Mouse (Mus musculus) cerebellum, adult 18-20 months (tissue): Measurements from ENCODE around the gene Gsk3a.

Source experiments
- DNase-seq, 2 experiments: peaks; one replicate each; pipeline ENCODE4 v3.0.0; 2021

Gene Gsk3a

DNA sequence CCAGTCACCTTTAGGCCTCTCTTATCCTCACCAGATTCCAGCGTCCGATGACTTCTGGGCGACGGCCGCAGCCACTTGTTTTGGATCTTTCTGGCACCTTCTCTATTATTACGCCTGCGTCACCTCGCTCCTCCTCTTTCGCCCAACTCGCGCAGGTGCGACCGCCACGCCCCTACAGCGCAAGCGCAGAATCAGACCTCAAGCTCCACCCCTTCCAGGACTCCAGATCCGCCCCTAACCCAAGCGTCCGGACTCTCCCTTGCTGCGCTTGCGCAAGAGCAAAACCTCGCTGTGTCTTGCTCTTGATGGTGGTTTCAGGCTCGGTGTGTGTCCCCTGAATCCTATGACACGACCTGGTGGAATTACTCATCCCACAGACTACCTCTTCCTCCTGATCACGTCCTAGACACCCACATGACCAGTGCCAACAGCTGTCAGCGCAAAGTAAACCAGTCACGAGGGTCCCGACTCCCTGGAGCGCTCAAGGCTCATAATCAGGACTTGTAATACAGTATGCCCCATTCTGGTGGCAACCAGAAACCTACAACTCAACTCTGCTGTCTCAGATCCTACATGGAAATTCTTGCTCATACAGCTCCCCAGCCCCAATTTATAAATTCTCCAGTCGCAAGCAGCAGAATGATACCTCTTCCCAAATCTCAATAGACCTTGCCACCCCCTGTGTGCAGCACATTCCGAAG is 17.7 kb downstream of the Gsk3a start:
- DNase-seq: peak; percentile 96 to 98

DNA sequence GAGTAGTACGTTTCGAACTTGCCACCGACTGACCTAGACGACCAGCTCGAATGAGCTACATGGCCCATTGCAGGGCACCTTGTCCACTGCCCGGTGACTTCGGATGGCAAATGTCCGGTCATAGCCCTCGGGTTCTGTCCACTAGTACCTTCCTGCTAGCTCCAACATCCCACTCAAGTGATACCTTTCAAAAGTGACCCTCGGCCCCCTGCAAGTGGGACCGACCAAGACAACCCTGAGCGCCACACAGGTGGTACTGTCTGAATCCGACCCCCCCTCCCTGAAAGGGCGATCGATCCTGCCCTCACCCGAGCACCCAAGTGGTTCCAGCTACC is 18.3 kb downstream of the Gsk3a start:
- no peak for DNase-seq

DNA sequence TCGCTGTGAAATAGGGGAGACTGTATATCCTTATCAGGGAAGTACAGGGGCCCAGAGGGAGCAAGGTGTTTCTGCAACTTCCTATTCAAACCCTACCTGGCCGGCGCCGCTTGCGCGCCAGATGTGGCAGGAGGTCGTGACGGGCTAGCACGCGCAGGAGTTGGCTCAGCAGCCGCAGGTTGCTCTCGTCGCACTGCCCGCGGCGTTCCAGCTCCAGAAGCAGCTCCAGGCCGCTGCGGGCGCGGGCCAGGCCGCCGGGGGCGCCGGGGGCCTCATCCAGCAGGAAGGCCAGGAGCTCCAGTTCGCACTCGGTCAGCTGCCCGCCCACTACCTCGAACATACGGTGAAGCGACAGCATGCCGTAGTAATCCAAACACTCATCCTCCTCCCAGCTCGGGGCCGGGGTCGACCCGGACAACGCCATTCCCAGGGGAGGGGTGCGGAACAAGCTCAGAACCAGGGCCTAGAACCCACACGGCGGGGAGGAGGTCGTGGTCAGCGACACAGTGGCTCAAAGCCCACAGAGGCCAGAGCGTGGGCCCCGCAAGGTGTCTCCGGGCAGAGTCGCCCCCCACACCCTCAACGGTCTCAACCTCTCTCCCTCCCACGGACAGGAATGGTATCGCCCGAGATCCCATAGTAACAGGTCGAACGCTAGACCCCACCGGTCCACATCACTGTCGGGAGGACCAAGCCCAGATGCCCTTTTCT is 18.8 kb downstream of the Gsk3a start:
- peak; percentile 53 to 57 for DNase-seq

DNA sequence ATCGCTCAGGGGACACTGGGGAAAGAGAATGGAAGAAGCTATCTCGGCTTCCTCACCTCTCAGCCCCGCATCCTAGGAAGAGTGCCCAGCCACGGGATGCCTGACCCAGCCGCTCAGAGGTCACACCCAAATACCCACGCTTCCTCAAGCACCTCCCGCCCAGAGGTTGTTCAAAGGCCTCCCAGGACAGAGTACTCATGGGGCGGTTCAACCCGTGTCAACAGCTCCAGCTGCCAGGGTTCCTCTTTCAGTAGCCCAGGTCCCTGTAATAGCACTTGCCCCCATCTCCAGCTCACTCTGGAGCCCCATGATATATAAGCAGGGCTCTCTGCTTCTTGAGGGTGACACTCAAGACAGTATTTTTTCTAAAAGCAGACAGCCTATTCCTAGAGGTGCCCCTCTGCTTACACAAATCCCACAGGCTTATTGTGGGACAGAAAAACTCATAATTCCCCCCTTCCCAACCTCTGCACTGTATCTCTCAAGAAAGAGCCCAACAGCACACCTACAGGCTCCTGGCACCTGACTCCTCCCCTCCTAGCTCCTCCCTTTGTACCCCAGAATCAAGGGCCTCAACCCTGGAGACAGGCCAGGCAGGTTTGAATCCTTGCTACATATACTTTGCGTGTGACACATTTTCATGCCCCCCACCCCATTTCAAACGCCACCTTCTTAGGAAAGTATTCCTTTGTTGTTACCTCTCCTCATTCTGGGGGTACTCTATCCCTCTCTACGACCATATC is 19.8 kb downstream of the Gsk3a start:
- DNase-seq: no peak

DNA sequence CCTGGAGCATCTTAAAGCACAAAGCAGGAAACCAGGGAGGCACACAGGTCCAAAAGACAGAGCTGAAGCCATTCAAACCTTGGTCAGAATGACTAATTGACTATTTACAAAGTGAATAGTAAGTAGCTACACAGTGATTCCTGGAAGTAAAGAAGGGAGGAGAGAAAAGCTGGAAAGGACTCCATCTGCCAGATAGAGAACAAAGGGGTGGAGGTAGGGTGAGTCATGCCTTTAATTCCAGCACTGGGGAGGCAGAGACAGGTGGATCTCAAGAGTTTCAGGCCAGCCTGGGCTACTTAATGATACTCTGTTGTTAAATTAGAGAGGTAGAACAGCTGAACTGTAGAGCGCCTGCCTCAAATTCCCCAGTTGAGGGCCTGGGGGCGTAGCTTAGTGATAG is 23.5 kb downstream of the Gsk3a start:
- no peak for DNase-seq

DNA sequence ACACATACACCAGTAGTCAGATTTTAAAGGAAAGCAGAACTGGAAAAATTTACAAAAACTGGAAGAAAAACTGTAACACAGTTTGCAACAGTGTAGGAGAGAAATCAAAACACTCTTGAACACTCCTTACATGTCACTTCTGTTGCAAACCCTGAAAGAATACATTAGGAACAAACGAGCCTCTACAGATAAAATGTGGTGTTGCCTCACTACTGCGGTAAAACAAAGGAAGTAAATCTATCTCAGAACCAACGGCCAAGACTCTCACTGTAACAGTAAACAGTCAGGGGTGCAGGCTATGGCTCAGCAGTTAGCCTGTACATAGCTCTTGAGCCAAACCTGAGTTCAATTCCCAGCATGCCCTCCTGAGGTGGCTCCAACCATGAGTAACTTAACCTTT is 24.6 kb downstream of the Gsk3a start:
- no peak for DNase-seq

DNA sequence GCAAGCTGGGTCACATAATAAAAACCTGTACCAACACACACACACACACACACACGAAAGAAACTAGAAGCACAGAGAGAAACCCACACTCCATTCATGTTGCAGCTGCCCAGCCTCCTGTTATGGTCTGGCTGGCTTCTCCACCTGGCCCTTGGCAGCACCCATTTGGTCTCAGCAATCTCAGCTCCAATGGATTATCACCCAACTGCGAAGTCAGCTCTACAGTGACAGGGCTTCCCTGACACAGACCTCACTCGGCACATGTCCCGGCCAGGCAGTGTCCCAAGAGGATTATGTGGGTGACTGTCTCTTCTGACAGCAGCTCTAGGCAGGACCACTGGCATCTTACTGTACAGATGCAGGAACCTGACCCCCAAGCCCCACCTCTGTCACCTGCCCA is 27.2 kb downstream of the Gsk3a start:
- no peak for DNase-seq

DNA sequence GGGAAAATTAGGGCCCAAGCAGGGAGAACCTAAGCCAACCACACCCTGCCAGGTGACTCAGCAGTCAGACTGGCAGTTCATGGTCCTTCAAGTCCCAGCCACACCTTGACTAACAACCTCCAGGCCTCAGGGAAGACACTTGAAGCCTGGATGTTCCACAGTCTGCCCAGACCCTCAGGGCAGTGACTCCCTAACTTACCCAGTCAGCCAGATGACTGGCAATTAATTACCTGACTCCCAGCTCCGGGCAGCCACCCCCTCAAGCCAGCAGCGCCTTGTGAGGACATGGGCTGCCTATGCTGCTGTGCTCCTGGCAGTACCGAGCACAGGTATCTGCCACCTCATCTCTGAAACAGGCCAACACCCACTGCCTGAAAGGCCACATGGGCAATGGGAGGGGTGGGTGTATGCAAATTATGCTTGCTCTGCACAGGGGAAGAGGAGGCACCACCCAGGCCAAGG is 28.5 kb downstream of the Gsk3a start:
- DNase-seq: no peak

DNA sequence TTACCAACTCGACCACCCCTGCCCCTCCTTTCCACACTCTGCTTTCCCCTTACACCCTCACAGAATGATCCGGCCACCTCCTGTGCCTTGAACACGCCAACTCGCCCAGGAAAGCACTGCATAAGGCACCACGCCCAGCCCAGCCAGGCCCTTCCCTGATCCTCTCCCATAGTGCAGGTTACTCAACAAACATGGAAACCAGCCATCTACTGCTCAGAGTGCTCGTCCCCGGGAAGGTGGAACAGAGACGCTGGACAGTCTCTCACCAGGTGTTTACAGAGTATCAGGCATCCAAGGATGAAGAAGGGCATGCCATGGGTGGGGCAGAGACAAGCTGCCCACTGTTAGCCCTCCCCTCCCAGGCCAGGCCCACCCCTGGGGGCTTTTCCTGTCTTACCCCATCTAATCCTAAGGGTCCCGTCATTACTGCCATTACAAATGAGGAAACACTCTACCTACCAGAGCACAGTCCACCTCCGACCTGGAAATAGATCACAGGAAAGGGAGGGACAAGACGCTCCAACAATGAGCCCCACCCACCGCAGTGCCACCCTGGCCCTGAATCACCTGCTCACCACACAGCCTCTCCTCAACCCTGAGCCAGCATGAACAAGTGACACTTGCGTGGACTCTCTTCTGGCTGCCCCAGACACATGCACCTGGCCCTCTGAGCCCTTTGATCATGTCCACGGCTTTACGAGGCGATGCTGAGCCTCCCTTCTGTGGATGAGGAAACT is 31.4 kb downstream of the Gsk3a start:
- peak; percentile 64 for DNase-seq

DNA sequence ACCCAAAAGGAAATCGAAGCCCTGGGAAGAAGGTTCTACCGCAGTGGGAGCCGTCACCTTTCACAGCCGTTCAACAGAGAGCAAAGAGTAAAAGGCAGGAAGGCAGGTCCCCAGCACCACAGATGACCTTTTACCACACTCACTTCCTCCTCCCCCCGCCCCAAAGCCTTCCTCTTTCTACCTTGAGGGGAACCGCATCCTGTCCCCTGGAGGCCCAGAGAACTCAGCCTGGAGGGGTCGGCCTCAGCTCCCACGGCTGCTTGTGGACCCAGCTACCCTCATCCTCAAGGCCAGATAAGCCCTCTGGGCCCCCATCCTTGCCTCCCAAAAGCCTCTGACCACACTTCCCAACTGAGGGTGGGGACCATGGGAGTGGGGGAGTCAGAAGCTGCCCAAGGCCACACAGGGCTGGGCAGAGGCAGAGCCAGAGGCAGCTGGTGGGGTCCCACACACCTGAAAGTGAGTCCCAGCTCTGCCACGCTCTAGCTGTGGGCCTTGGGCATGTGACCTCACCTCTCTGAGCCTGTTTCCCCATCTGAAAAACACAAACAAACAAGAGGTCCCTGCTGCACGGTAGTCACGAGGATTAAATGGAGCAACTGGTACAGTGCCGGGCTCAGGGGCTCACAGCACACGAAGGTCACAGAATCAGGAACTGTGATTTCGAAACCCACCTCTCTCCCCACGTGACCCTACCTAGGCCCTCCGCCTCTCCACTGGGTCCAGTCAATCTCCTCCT is 32.1 kb downstream of the Gsk3a start:
- DNase-seq: no peak

DNA sequence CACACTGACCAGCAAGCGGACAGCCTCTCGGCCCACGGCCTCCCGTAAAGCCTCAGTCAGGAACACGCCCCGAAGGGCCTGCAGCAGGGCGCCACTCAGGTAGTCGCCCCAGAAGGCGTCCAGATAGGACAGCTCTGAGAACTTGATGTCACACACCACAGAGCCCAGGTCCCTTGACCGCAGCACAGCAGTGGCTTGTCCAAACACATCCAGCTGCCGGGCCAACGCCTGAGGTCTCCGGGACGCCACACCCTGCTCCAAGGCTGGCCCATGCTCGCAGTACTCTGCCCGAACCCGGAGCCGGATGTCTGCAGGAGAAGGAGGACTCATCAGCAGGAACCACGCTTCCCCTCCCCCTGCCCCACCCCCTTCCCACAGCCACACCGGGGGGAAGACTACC is 34.0 kb downstream of the Gsk3a start:
- no peak for DNase-seq

DNA sequence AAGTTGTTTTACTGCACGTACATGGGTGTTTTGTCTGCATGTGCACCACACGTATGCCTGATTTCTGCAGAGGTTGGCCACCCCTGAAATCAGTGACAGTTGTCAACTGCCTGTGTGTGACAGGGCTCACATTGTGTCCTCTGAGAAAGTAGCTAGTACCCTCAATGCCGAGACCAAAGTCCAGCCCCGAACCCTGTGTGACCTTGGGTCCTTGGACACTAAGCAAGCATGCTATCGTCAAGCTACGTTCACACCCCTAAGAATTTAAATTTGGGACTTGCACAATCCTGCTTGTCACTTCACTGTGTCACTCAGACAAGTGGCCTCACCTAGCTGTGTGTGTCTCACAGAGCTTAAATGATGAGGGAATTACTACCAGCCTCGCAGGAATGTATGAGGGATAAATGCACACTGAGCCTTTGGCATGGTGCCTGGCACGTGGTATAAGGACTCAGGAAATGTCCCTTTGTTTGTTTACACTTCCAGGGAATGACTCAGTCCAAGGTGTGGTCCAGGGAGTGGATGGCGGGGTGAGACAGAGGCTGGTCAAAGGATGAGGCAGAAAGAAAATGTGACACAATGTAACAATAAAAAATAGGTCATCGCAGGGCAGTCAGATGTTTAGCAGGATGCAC is 40.1 kb downstream of the Gsk3a start:
- DNase-seq: no peak

DNA sequence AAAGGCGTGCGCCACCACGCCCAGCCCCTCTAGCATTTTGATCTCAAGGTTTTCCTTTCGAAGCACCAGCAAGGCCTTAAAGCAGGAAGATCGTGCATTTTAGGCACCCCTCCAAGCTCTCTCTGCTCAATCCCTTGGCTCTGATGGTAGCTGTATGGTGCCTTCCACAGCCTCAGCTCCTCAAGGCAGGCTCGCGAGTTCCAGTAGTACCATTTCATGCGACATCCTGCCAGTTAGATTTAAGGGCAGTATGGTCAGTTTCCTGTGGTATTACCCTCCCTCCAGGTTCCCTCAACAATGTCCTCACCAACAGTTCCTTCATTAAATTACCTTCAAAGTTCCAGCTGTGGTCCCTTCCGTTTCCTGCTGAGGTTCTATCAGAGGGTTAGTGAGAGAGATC is 41.5 kb downstream of the Gsk3a start:
- no peak for DNase-seq

DNA sequence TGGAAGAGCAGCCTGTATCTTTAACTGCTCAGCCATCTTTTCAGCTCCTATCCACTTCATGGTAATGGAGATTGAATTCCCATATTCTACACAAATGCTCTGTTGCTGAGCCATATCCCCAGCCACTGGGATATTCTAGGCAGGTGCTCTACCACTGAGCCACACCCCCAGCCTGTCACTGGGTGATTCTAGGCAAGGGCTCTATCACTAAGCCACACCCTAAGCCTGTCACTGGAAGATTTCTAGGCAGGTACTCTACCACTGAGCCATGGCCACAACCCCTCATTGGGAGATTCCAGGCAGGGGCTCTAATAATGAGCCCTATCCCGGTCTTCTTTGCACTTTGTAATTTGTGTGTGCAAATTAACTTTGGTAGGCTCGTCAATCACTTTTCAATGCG is 42.5 kb downstream of the Gsk3a start:
- no peak for DNase-seq

DNA sequence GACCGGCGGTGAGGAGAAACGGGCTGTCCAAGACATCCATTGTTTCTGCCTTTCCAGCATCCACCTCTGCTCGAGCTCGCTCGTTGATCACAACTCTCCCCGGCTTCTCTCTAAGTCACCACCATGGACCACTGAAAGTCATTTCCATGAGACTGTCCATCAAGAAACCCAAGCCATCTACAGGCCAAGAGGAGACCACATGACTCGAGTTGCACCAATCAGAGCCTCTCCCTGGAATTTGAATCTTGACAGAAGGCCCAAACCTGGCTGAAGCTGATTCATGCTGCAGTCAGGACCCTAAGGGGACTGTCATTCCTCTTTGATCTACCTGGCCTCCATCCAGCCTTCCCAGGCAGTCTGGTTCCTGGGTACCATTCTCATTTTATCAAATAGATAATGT is 45.5 kb downstream of the Gsk3a start:
- no peak for DNase-seq

DNA sequence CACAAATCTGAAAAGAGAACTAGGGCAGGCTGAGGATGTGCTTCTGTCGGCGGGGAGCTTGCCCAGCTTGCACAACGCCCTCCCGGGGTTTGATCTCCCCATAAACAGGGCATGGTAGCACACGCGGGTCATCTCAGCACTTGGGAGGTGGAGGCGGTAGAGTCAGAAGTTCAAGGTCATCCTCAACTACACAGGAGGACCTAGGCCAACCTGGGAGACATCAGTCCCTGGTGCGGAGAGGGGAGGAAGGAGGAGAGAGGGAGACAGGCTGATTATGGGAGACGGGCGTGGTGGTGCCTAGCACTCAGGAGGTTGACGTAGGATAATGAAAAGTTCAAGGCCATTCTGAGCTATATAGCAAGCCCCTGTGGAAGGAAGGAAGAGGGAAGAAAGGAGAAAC is 46.8 kb downstream of the Gsk3a start:
- DNase-seq: no peak

DNA sequence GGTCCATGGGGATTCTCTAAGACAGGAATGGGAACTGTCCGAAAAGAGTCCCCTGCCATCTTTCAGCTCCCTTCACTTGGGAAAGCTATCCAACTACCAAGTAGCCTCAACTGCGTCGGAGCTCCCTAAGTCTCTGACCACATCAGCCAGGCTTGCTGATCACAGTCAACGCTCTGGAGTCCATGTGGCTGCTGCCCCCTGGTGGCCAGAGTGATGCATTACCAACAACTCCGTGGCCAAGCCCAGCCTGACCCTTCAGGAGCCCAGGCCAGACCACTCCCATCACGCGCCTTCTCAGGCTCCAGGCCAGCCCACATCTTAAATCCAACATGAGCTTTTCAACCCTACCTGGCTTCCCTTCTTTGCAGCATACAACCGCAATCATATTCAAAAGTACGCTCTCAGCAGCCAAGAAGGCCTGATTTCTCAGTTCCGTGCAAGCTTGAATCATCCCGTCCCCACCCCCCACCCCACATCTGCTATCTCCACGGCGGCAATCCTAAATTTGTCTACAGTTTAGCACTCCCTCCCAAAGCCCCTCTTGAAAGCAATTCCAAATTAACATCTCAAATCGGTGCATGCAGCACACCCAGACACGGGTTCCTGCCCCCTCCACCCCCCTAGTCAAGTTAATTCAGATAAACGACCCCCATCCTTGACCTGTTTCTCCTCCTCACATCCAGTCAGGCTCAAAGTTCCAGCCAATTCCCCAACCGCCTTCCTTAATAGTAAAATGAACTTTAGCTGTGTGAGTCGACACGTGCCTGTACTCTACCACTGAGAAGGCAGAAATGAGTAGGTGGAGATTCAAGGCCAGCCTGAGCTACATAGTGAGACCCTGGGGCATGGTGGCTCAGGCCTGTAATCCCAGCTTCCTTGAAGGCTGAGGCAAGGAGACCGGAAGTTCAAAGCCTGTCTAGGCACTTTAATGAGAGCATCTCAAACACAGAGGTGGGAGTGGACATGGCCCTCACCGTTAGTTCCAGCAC is 49.7 kb downstream of the Gsk3a start:
- peak; percentile 90 to 95 for DNase-seq

DNA sequence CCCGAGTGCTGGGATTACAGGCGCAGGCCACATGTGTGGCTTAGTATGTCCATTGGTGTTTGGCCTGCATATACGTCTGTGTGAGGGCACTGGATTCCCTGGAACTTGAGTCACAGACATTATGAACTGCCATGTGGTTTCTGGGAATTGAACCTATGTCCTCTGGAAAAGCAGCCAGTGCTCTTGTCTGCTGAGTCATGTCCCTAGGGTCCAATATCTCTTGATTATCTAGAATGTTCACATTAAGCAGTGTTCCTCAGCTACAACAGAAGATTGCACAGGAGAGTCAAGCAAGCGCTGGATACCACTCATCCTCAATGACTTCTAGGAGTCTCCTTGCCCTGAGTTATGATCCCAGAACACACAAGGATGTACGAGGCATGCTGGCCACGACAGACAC is 53.6 kb downstream of the Gsk3a start:
- no peak for DNase-seq

DNA sequence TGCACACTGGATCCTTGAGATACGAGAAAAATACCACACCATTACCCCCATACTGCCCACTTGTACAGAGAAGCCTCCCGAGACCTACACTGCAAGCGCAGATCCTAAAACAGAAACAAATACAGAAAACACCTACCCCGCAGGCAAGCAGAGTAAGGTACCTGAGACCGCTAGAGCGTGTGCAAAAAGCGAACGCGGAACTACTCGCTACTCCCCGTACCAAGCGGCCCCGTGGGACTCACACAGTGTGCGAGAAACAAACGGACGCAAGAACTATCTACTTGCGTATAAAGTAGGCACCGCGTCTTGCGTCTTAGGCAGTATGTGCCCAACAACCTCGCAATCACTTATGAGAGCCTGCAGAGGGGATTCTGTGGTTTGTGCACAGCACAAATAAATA is 55.8 kb downstream of the Gsk3a start:
- DNase-seq: peak in 1 of 2 experiments; percentile 28

DNA sequence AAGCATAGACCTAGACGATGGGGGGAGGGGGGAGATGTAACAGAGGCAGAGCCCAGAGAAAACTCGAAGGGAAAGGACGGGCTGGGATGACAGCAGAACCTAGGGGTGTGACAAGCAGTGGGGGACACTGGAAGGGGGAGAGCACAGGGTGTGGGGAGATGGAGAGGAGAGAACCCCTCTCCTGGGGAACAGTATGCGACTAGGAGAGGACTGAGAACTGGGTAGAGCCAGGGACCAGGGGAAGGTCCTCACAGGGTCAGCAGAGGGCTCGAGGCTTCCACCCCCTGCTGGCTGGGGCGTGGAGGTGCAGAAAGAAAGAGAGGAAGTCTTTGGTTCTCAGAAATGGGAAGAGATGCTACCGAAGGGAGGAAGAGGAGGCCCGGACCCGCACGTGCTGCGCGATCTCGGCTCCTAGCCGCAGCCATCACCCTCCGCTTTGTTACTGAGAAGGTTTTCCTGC is 56.3 kb downstream of the Gsk3a start:
- peak; percentile 62 to 64 for DNase-seq

DNA sequence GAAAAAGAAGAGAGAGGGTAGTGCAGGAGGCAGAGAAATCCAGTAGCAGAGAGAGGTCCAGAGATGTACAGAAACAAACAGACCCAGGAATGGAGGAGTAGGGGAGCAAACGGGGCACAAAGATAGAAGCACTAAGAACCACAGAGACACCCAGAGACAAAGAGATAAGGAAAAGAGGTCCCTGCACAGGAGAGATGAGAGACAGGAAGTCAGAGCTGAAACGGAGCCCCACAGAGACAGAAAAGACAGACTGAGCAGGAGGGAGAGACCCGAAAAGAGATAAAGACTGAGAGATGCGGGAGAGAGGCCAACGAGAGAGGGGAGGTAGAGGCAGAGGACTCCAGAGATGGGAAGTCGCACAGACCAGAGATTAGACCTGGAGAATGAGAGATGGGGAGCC is 57.1 kb downstream of the Gsk3a start:
- DNase-seq: no peak
